Mouse (Mus musculus) embryonic facial prominence, embryonic 13.5 days (tissue): ENCODE measurements around the gene 1700031F05Rik. TPM values are rescaled to one million over a fixed set of nuclear protein-coding genes. Genes with fewer than 3 reads are reported as not detected.
"Not testable (repeated sequence)": the region's sequence is repeated elsewhere in the genome, so short reads cannot be mapped to it uniquely, and the experiment has no call there.

ENCODE experiments used
- ATAC-seq: fragments of 200-750 bp; cut with Nextera tagmentation; 2 replicates; pipeline ENCODE4 v1.8.0; 2017; ENCODE audit warnings: low read depth; ENCODE audit not compliant: insufficient number of reproducible peaks, insufficient read depth, low FRiP score, low TSS enrichment
- H3K27ac ChIP-seq: fragments of 300-500 bp; sonication (generic); 2 replicates; pipeline ENCODE4 v1.5.1; 2015; ENCODE audit warnings: moderate library complexity, mild to moderate bottlenecking, inconsistent platforms
- H3K27me3 ChIP-seq: fragments of 300-500 bp; sonication (generic); 2 replicates; pipeline ENCODE4 v1.6.1; 2015; ENCODE audit warnings: mild to moderate bottlenecking, inconsistent platforms
- H3K36me3 ChIP-seq: fragments of 300-500 bp; sonication (generic); 2 replicates; pipeline ENCODE4 v1.6.1; 2015; ENCODE audit warnings: mild to moderate bottlenecking, inconsistent platforms
- H3K4me1 ChIP-seq: fragments of 300-500 bp; sonication (generic); 2 replicates; pipeline ENCODE4 v1.6.1; 2015; ENCODE audit warnings: inconsistent platforms
- H3K4me2 ChIP-seq: fragments of 300-500 bp; sonication (generic); 2 replicates; pipeline ENCODE4 v1.6.1; 2015; ENCODE audit warnings: moderate library complexity, mild to moderate bottlenecking, inconsistent platforms
- H3K4me3 ChIP-seq: fragments of 300-500 bp; sonication (generic); 2 replicates; pipeline ENCODE4 v1.5.1; 2015; ENCODE audit warnings: mild to moderate bottlenecking, inconsistent platforms
- H3K9ac ChIP-seq: fragments of 300-500 bp; sonication (generic); 2 replicates; pipeline ENCODE4 v1.6.1; 2015; ENCODE audit warnings: mild to moderate bottlenecking, inconsistent platforms
- H3K9me3 ChIP-seq: fragments of 300-500 bp; sonication (generic); 2 replicates; pipeline ENCODE4 v1.6.1; 2016; ENCODE audit warnings: inconsistent platforms
- WGBS: fragments of 180-500 bp; shearing (Covaris S2); methylation state at CpG from one replicate; pipeline ENCODE4 v1.1.7; 2015; ENCODE audit warnings: mixed read lengths; 5-methylcytosine and 5-hydroxymethylcytosine counted together
- polyA plus RNA-seq: library from polyadenylated mRNA; unstranded; fragments of >200 nt; fragmentation: Nextera tagmentation; extraction: Ambion mirVana; gene quantifications from 2 replicates; pipeline ENCODE4 v1.2.1, GENCODE M21; 2015

1700031F05Rik gene
- polyA plus RNA-seq, result not detected in 2 replicates

- WGBS, result 88% methylated on average over 6 of the region's 6 CpGs
- H3K4me1 ChIP-seq, result no peaks in the 10 kb centered on the region
These were observed at the start of gene 1700031F05Rik for GRCm38 (mm10) chrX:102867871-102868270. 1700031F05Rik (minus strand) TSS chrX:102867971.

GRCm38 (mm10) chrX:102914823-102915222 is 47.1 kb upstream of the 1700031F05Rik start:
- not testable (repeated sequence) for H3K9ac ChIP-seq, H3K4me2 ChIP-seq, H3K27me3 ChIP-seq, H3K36me3 ChIP-seq, H3K9me3 ChIP-seq, H3K27ac ChIP-seq, H3K4me3 ChIP-seq, ATAC-seq, H3K4me1 ChIP-seq
- 59% methylated on average over 1 of the region's 1 CpGs for WGBS

More at GRCm38 (mm10) chrX:102867871-102868270, at the start of gene 1700031F05Rik:
- no peak within 1 kb of the TSS for H3K27ac ChIP-seq
- H3K4me3 ChIP-seq, result no peak within 1 kb of the TSS
- no peak within 1 kb of the TSS for H3K4me2 ChIP-seq
- ATAC-seq, result no peak
- H3K9ac ChIP-seq, result no peak within 1 kb of the TSS
- no peaks in the 10 kb centered on the region for H3K36me3 ChIP-seq
- no peaks in the 10 kb centered on the region for H3K9me3 ChIP-seq
- peaks cover 3% of the 10 kb centered on the region; the same call in 1 of the 2 replicates for H3K27me3 ChIP-seq

GRCm38 (mm10) chrX:102908587-102908986 is 40.8 kb upstream of the 1700031F05Rik start, which contains the start of the genes Dmrtc1a and 1700011M02Rik:
Dmrtc1a (minus strand) TSS chrX:102908687.
1700011M02Rik (plus strand) TSS chrX:102908905.
- H3K4me2 ChIP-seq, H3K9ac ChIP-seq, H3K4me1 ChIP-seq, H3K4me3 ChIP-seq, H3K27ac ChIP-seq, H3K36me3 ChIP-seq, H3K9me3 ChIP-seq, ATAC-seq: not testable (repeated sequence)
- WGBS, result 79% methylated on average over 9 of the region's 9 CpGs
- peaks cover 29% of the 10 kb centered on the region for H3K27me3 ChIP-seq

GRCm38 (mm10) chrX:102854516-102854915 is 13.3 kb downstream of the 1700031F05Rik start, which contains the start of gene Dmrtc1c2:
Dmrtc1c2 (minus strand) TSS chrX:102854616.
- H3K4me2 ChIP-seq, H3K9ac ChIP-seq, H3K4me1 ChIP-seq, H3K27me3 ChIP-seq, H3K36me3 ChIP-seq, H3K27ac ChIP-seq, ATAC-seq, H3K9me3 ChIP-seq, H3K4me3 ChIP-seq: not testable (repeated sequence)
- 83% methylated on average over 4 of the region's 13 CpGs for WGBS

GRCm38 (mm10) chrX:102812311-102812710 is 55.5 kb downstream of the 1700031F05Rik start:
- H3K27ac ChIP-seq, result no peak overlapping the region
- no peak overlapping the region for H3K4me2 ChIP-seq
- peaks cover 7% of the 10 kb centered on the region; the same call in 1 of the 2 replicates for H3K27me3 ChIP-seq
- no peaks in the 10 kb centered on the region for H3K9me3 ChIP-seq
- H3K9ac ChIP-seq, result no peak overlapping the region
- no peaks in the 10 kb centered on the region for H3K36me3 ChIP-seq
- H3K4me3 ChIP-seq, result no peak overlapping the region
- no peaks in the 10 kb centered on the region for H3K4me1 ChIP-seq
- 63% methylated on average over 4 of the region's 4 CpGs for WGBS
- no peak for ATAC-seq

Other genes starting within 250 kb of the 1700031F05Rik start
- 9.6 and 10.5 TPM in 2 replicates for gene Phka1, start 223.7 kb downstream of the 1700031F05Rik start, polyA plus RNA-seq
- gene Gm3880, start 181.0 kb downstream of the 1700031F05Rik start, polyA plus RNA-seq, result not detected in 2 replicates
- gene Gm9112, start 160.3 kb downstream of the 1700031F05Rik start, polyA plus RNA-seq, result not detected in 2 replicates
- not detected in 2 replicates for gene Dmrtc1b, start 160.1 kb downstream of the 1700031F05Rik start, polyA plus RNA-seq
- not detected in 2 replicates for gene Dmrtc1c1, start 65.0 kb downstream of the 1700031F05Rik start, polyA plus RNA-seq
- gene Dmrtc1c2, start 13.4 kb downstream of the 1700031F05Rik start, polyA plus RNA-seq, result not detected in 2 replicates
- gene Dmrtc1a, start 40.7 kb upstream of the 1700031F05Rik start, polyA plus RNA-seq, result 0.84 and 1.3 TPM in 2 replicates
- gene 1700011M02Rik, start 40.9 kb upstream of the 1700031F05Rik start, polyA plus RNA-seq, result not detected in 2 replicates
- not detected in 2 replicates for gene 1700018G05Rik, start 60.4 kb upstream of the 1700031F05Rik start, polyA plus RNA-seq